Mouse (Mus musculus): ENCODE measurements around the gene 3425401B19Rik.

The 3425401B19Rik gene

GRCm38 (mm10) chr14:32685124-32685826, at the start of gene 3425401B19Rik:
3425401B19Rik (minus strand) TSS chr14:32685293.
- DNase-seq, result no peak

GRCm38 (mm10) chr14:32732961-32733360, 47.9 kb upstream of the 3425401B19Rik start:
- DNase-seq, result no peak

GRCm38 (mm10) chr14:32726864-32727263, 41.8 kb upstream of the 3425401B19Rik start:
- no peak for DNase-seq

GRCm38 (mm10) chr14:32721461-32721860, 36.4 kb upstream of the 3425401B19Rik start:
- no peak for DNase-seq

- no peak for DNase-seq
Observed at GRCm38 (mm10) chr14:32716763-32717439, 31.8 kb upstream of the 3425401B19Rik start.

- DNase-seq, result no peak
Observed at GRCm38 (mm10) chr14:32715489-32715888, 30.4 kb upstream of the 3425401B19Rik start.

- no peak for DNase-seq
Observed at GRCm38 (mm10) chr14:32715076-32715475, 30.0 kb upstream of the 3425401B19Rik start.

GRCm38 (mm10) chr14:32709861-32710260, 24.8 kb upstream of the 3425401B19Rik start:
- DNase-seq, result no peak

GRCm38 (mm10) chr14:32708756-32709155, 23.7 kb upstream of the 3425401B19Rik start:
- no peak for DNase-seq

- no peak for DNase-seq
Observed at GRCm38 (mm10) chr14:32707938-32708337, 22.8 kb upstream of the 3425401B19Rik start.

- DNase-seq, result no peak
Observed at GRCm38 (mm10) chr14:32700972-32701371, 15.9 kb upstream of the 3425401B19Rik start.

- no peak for DNase-seq
Observed at GRCm38 (mm10) chr14:32698556-32698955, 13.5 kb upstream of the 3425401B19Rik start.

- no peak for DNase-seq
Observed at GRCm38 (mm10) chr14:32697774-32698173, 12.7 kb upstream of the 3425401B19Rik start.

- no peak for DNase-seq
Observed at GRCm38 (mm10) chr14:32696344-32696743, 11.3 kb upstream of the 3425401B19Rik start.

GRCm38 (mm10) chr14:32695906-32696305, 10.8 kb upstream of the 3425401B19Rik start:
- DNase-seq, result no peak

- DNase-seq, result no peak
Observed at GRCm38 (mm10) chr14:32684735-32685105, 373 bp downstream of the 3425401B19Rik start.

- no peak for DNase-seq
Observed at GRCm38 (mm10) chr14:32683982-32684734, 935 bp downstream of the 3425401B19Rik start.

GRCm38 (mm10) chr14:32683251-32683838, 1.7 kb downstream of the 3425401B19Rik start:
- DNase-seq, result no peak

GRCm38 (mm10) chr14:32682536-32682935, 2.6 kb downstream of the 3425401B19Rik start:
- no peak for DNase-seq

- DNase-seq, result no peak
Observed at GRCm38 (mm10) chr14:32681603-32682002, 3.5 kb downstream of the 3425401B19Rik start.

GRCm38 (mm10) chr14:32678565-32678964, 6.5 kb downstream of the 3425401B19Rik start:
- DNase-seq, result no peak

GRCm38 (mm10) chr14:32673178-32673577, 11.9 kb downstream of the 3425401B19Rik start:
- DNase-seq, result no peak

GRCm38 (mm10) chr14:32663099-32663498, 22.0 kb downstream of the 3425401B19Rik start:
- DNase-seq, result no peak

Measured in right cerebral cortex, postnatal 25 days (tissue).